Comparison of ENCODE assay signal across 19 mouse cellular contexts in genomic region chr6:7790040-7790439, GRCm38 (mm10). TPM values are rescaled to one million over a fixed set of nuclear protein-coding genes. Genes with fewer than 3 reads are reported as not detected.
DNase-seq lines count a peak whose midpoint lies in the region; ATAC-seq and TF ChIP-seq lines count a peak whose summit lies in the region.
"Had no signal": no experiment of that assay in that cellular context is flagged by ENCODE, and none has a peak within 500 bp of the region (broad histone marks: within the 10 kb centered on the region; RNA-seq: fewer than 3 reads in every experiment).

No protein-coding gene starts in this region.

- no peak overlapping the region for H3K4me3 ChIP-seq in midbrain, postnatal 0 days (ENCODE audit: low read depth, low read length)
- H3K4me3 ChIP-seq in midbrain, embryonic 11.5 days (ENCODE audit: low read depth, low read length): no peak overlapping the region
- no peak overlapping the region for H3K4me3 ChIP-seq in neural tube, embryonic 14.5 days (ENCODE audit: low read depth, low read length)
- H3K4me3 ChIP-seq: embryonic facial prominence, embryonic 10.5 days; embryonic facial prominence, embryonic 12.5 days; forebrain, embryonic 13.5 days; forebrain, embryonic 15.5 days had no signal

- no peaks in the 10 kb centered on the region for H3K27me3 ChIP-seq in midbrain, postnatal 0 days (ENCODE audit: insufficient read depth, low read length)
- no peaks in the 10 kb centered on the region for H3K27me3 ChIP-seq in midbrain, embryonic 11.5 days (ENCODE audit: control insufficient read depth, insufficient read depth, low read length)
- H3K27me3 ChIP-seq in neural tube, embryonic 14.5 days (ENCODE audit: control insufficient read depth, insufficient read depth, low read length): no peaks in the 10 kb centered on the region
- H3K27me3 ChIP-seq: embryonic facial prominence, embryonic 12.5 days; forebrain, embryonic 13.5 days; forebrain, embryonic 15.5 days had no signal

- 46% methylated on average over 3 of the region's 3 CpGs for WGBS in midbrain, postnatal 0 days
- 55% methylated on average over 3 of the region's 3 CpGs for WGBS in midbrain, embryonic 11.5 days
- WGBS in neural tube, embryonic 14.5 days: 13% methylated on average over 3 of the region's 3 CpGs

- no peaks in the 10 kb centered on the region for H3K9me3 ChIP-seq in midbrain, postnatal 0 days (ENCODE audit: low read length)
- no peaks in the 10 kb centered on the region for H3K9me3 ChIP-seq in midbrain, embryonic 11.5 days (ENCODE audit: control insufficient read depth, low read length)
- no peaks in the 10 kb centered on the region for H3K9me3 ChIP-seq in neural tube, embryonic 14.5 days (ENCODE audit: control insufficient read depth, low read length)
- H3K9me3 ChIP-seq: embryonic facial prominence, embryonic 10.5 days; embryonic facial prominence, embryonic 12.5 days; forebrain, embryonic 13.5 days; forebrain, embryonic 15.5 days had no signal

- H3K36me3 ChIP-seq in midbrain, postnatal 0 days (ENCODE audit: insufficient read depth, low read length): no peaks in the 10 kb centered on the region
- no peaks in the 10 kb centered on the region for H3K36me3 ChIP-seq in midbrain, embryonic 11.5 days (ENCODE audit: control insufficient read depth, insufficient read depth, low read length)
- no peaks in the 10 kb centered on the region for H3K36me3 ChIP-seq in neural tube, embryonic 14.5 days (ENCODE audit: control insufficient read depth, insufficient read depth, low read length)
- H3K36me3 ChIP-seq: embryonic facial prominence, embryonic 10.5 days; embryonic facial prominence, embryonic 12.5 days; forebrain, embryonic 15.5 days had no signal

- no peak overlapping the region for H3K4me2 ChIP-seq in midbrain, postnatal 0 days (ENCODE audit: low read depth, low read length, poor library complexity, severe bottlenecking)
- no peak overlapping the region for H3K4me2 ChIP-seq in midbrain, embryonic 11.5 days
- H3K4me2 ChIP-seq in neural tube, embryonic 14.5 days (ENCODE audit: low read depth, low read length): no peak overlapping the region
- H3K4me2 ChIP-seq: embryonic facial prominence, embryonic 12.5 days; forebrain, embryonic 13.5 days; forebrain, embryonic 15.5 days had no signal

- H3K9ac ChIP-seq in midbrain, postnatal 0 days (replicated peaks; ENCODE audit: low read length, poor library complexity, severe bottlenecking): no peak overlapping the region
- no peak overlapping the region for H3K9ac ChIP-seq in midbrain, embryonic 11.5 days (ENCODE audit: low read length)
- H3K9ac ChIP-seq in neural tube, embryonic 14.5 days (replicated peaks; ENCODE audit: low read depth, low read length): no peak overlapping the region
- H3K9ac ChIP-seq: embryonic facial prominence, embryonic 12.5 days; forebrain, embryonic 13.5 days; forebrain, embryonic 15.5 days had no signal

- no peak for ATAC-seq in midbrain, postnatal 0 days (ENCODE audit: low FRiP score)
- ATAC-seq in midbrain, embryonic 11.5 days (ENCODE audit: low FRiP score): no peak
- peak; percentile 73; the same call in 1 of the 2 replicates for ATAC-seq in neural tube, embryonic 14.5 days (ENCODE audit: low read depth)
- ATAC-seq: forebrain, embryonic 13.5 days; forebrain, embryonic 15.5 days had no signal

- DNase-seq in midbrain, postnatal 0 days (ENCODE audit: low spot score): peak; percentile 31
- DNase-seq in midbrain, embryonic 11.5 days (ENCODE audit: low spot score, missing footprints): no peak
- peak; percentile 3 for DNase-seq in mesoderm, embryonic 11.5 days (ENCODE audit: low read depth, low spot score)
- DNase-seq in thymus, postnatal 0 days (ENCODE audit: low spot score): no peak
- DNase-seq in embryo, embryonic 10 days (ENCODE audit: low spot score): no peak
- DNase-seq: adrenal gland, adult 2 months; adrenal gland, postnatal 10 days; adrenal gland, postnatal 25 days; cerebellum, adult 11 months; cerebellum, adult 18-20 months; cerebellum, adult 8-10 months; cerebellum, adult 9-11 months; cerebellum, postnatal 14 days; cerebellum, postnatal 36 days had no signal

- no peak overlapping the region for H3K27ac ChIP-seq in midbrain, postnatal 0 days (ENCODE audit: low read depth, low read length)
- H3K27ac ChIP-seq in midbrain, embryonic 11.5 days (ENCODE audit: low read depth, low read length): no peak overlapping the region
- H3K27ac ChIP-seq in neural tube, embryonic 14.5 days (ENCODE audit: low read depth, low read length): peak overlapping the region; percentile 16; the same call in 1 of the 2 replicates
- H3K27ac ChIP-seq: embryonic facial prominence, embryonic 10.5 days; embryonic facial prominence, embryonic 12.5 days; forebrain, embryonic 13.5 days; forebrain, embryonic 15.5 days had no signal

- no peaks in the 10 kb centered on the region for H3K4me1 ChIP-seq in midbrain, postnatal 0 days (ENCODE audit: insufficient read depth, low read length)
- no peaks in the 10 kb centered on the region for H3K4me1 ChIP-seq in midbrain, embryonic 11.5 days (ENCODE audit: control insufficient read depth, insufficient read depth, low read length)
- no peaks in the 10 kb centered on the region for H3K4me1 ChIP-seq in neural tube, embryonic 14.5 days (ENCODE audit: control insufficient read depth, insufficient read depth, low read length)
- H3K4me1 ChIP-seq: embryonic facial prominence, embryonic 10.5 days; embryonic facial prominence, embryonic 12.5 days; forebrain, embryonic 13.5 days; forebrain, embryonic 15.5 days had no signal

- TF ChIP-seq CTCF in midbrain, postnatal 0 days (IDR thresholded peaks at IDR 0.05): no peak

RNA-seq across cellular contexts. Expression of gene C1galt1, which starts 54.6 kb away (rescaled TPM):
- total RNA-seq in midbrain, postnatal 0 days (2014; rRNA removed): 16.8 and 19.9 TPM in 2 replicates
- 1.4 and 1.5 TPM in 2 replicates for polyA plus RNA-seq in midbrain, postnatal 0 days (2015; fragmentation: Nextera tagmentation; extraction: Ambion mirVana)
- 2.6 and 3.1 TPM in 2 replicates for polyA plus RNA-seq in midbrain, embryonic 11.5 days (2014; fragmentation: Nextera tagmentation; extraction: Ambion mirVana)
- polyA plus RNA-seq in neural tube, embryonic 14.5 days (2014; fragmentation: Nextera tagmentation; extraction: Ambion mirVana): 3.7 and 3.8 TPM in 2 replicates
- 12.2 and 14.6 TPM in 2 replicates for polyA plus RNA-seq in thymus, postnatal 0 days (2015; fragmentation: Nextera tagmentation; extraction: Ambion mirVana)

Comparison
In these comparisons a context has a peak if more than half of its experiments do, and no peak if none do; other contexts are left out.
1. DNase-seq: peak in midbrain, postnatal 0 days (single experiment) and mesoderm, embryonic 11.5 days (single experiment); none in midbrain, embryonic 11.5 days (single experiment), thymus, postnatal 0 days (single experiment) and embryo, embryonic 10 days (single experiment).